Mouse (Mus musculus): Measurements from ENCODE around the gene Cnnm4.

GRCm38 (mm10) chr1:36508238-36508637 is 36.8 kb downstream of the Cnnm4 start:
- TF ChIP-seq POLR2A (IDR thresholded peaks at IDR 0.05; ENCODE audit: borderline replicate concordance, extremely low read depth, low read depth, low read length) (no peak), CTCF (IDR thresholded peaks at IDR 0.05; ENCODE audit: insufficient read depth, low read length) (no peak)

Measured in lung, adult 2 months (tissue).